Mouse (Mus musculus): Measurements from ENCODE around the gene Rbm19.

GRCm38 (mm10) chr5:120181384-120181783, 65.1 kb downstream of the Rbm19 start:
- TF ChIP-seq GATA1 (IDR thresholded peaks at IDR 0.05; ENCODE audit: borderline replicate concordance, low read length), result no peak
- no peak for TF ChIP-seq FLI1 (IDR thresholded peaks at IDR 0.05; ENCODE audit: low read length)

All from megakaryocyte, embryonic 14.5 days (primary cell).